Mouse (Mus musculus) lung, adult 10 weeks (tissue): ENCODE data around the gene Olfr1447. TPM values are rescaled to one million over a fixed set of nuclear protein-coding genes. Genes with fewer than 3 reads are reported as not detected.

Experiments
- polyA plus RNA-seq: library from polyadenylated mRNA; stranded (reverse); fragments of 350-450 nt; fragmentation: Illumina TruSeq; extraction: RNeasy Lipid Tissue Mini Kit (QIAGEN cat#74804); gene quantifications from one replicate; pipeline ENCODE4 v1.2.3, GENCODE M21; 2014; ENCODE audit warnings: low read depth, low replicate concordance; ENCODE audit not compliant: insufficient read depth

The Olfr1447 gene
- polyA plus RNA-seq, result not detected

GRCm38 (mm10) chr19:12903643-12904042 lies at the start of gene Olfr1447:
Olfr1447 (minus strand) TSS chr19:12903743.

GRCm38 (mm10) chr19:12949958-12950357 lies 46.4 kb upstream of the Olfr1447 start, which contains the start of gene Olfr1450:
Olfr1450 (plus strand) TSS chr19:12950258.

DNA sequence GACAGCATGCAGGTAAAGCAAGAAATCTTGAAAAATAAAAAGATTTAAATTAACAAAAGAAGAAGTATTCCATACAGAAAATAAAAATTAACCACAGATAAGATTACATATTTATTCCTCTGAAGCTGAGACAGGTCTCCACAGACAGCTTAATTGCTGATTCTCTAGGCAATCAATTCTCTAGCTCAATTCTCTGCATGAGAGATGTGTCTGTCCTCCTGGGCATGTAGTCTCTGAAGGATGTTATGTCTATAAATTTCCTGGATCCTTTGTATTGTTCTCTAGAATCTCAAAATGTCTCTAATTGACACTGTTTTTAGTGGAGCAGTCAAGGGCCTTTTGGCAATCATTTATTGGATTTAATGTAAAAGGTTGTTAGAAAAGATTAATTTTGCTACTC lies 27.0 kb upstream of the Olfr1447 start, which contains the start of gene Olfr1449:
Gene Olfr1449 (plus strand): TSS at position 301 of the 400 bp plus-strand sequence.

DNA sequence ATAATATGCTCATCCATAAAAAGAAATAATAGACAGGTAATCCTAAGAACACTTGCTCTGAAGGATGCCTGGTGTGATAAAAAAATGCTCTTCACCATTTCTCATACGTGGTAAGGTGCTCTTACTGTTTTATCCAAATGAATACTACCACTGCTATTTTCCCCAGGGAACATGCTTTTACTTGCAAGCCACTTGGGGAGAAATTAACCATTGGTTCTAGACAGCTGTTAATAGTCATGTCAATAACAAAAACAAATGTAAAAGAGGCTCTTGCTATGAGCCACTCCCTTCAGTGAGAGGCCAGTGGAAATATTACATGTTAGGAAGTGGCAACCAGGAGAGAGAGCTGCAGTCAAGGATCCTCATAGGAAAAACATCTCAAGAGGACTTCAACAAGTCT lies 20.8 kb upstream of the Olfr1447 start, which contains the start of gene Olfr1448:
Gene Olfr1448 (minus strand): TSS at position 101 of the 400 bp plus-strand sequence.

GRCm38 (mm10) chr19:12893424-12893823 lies 10.1 kb downstream of the Olfr1447 start, which contains the start of gene Olfr1446:
Olfr1446 (minus strand) TSS chr19:12893524.

DNA sequence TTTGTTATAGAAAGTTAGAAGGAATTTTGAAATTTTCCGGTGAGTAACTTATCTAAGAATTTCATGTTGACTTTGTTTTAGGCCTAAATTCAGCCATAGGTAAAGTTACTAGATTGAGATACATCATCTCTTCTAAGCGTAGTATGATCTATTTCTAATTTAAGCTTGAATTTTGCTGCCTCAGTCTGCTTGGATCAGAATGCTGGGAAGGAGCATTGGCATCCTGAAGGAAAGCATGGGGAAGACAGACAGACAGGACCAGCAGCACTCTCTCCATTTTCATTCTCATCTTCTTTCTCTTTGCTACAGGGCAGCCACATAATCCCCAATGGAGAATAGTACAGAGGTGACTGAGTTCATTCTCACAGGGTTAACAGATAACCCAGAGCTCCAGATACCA lies 20.0 kb downstream of the Olfr1447 start, which contains the start of gene Olfr1445:
Gene Olfr1445 (plus strand): TSS at position 301 of the 400 bp plus-strand sequence.

DNA sequence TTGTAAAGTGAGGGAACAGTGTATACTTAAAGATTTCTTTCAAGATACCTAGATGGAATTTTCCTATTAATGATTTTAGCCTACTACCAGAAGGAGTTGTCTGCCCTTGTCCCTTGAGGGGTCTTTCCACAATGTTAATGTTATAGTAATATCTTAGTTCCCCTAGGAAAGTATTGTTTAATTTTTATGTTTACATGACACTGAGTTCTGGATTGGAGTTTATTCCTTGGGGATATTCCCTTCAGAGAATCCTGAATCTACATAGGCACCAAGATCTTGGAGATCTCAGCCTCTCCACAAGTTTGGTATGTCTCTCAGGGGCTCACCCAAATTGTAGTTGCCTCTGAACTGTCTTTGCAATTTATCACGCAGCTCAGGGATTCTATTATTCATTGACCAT lies 46.6 kb downstream of the Olfr1447 start, which contains the start of gene Olfr1444:
Gene Olfr1444 (plus strand): TSS at position 301 of the 400 bp plus-strand sequence.

Other genes starting within 250 kb of the Olfr1447 start
- not detected for gene Olfr1442, start 233.3 kb downstream of the Olfr1447 start, polyA plus RNA-seq
- gene Olfr1443, start 225.6 kb downstream of the Olfr1447 start, polyA plus RNA-seq, result not detected
- not detected for gene Keg1, start 208.0 kb downstream of the Olfr1447 start, polyA plus RNA-seq
- gene Cntf, start 138.1 kb downstream of the Olfr1447 start, polyA plus RNA-seq, result 1.2 TPM
- gene Zfp91, start 107.6 kb downstream of the Olfr1447 start, polyA plus RNA-seq, result 25.7 TPM
- gene Lpxn, start 107.5 kb downstream of the Olfr1447 start, polyA plus RNA-seq, result 7.3 TPM
- not detected for gene Gm5244, start 57.1 kb downstream of the Olfr1447 start, polyA plus RNA-seq
- gene Olfr1444, start 46.5 kb downstream of the Olfr1447 start, polyA plus RNA-seq, result not detected
- not detected for gene Olfr1445, start 19.9 kb downstream of the Olfr1447 start, polyA plus RNA-seq
- not detected for gene Olfr1446, start 10.2 kb downstream of the Olfr1447 start, polyA plus RNA-seq
- gene Olfr1448, start 20.7 kb upstream of the Olfr1447 start, polyA plus RNA-seq, result not detected
- not detected for gene Olfr1449, start 27.1 kb upstream of the Olfr1447 start, polyA plus RNA-seq
- not detected for gene Olfr1450, start 46.5 kb upstream of the Olfr1447 start, polyA plus RNA-seq
- gene Olfr1451, start 91.3 kb upstream of the Olfr1447 start, polyA plus RNA-seq, result not detected
- gene Olfr1453, start 124.6 kb upstream of the Olfr1447 start, polyA plus RNA-seq, result not detected
- gene Olfr1454, start 156.9 kb upstream of the Olfr1447 start, polyA plus RNA-seq, result not detected
- gene Olfr1457, start 194.1 kb upstream of the Olfr1447 start, polyA plus RNA-seq, result not detected
- gene Olfr1458, start 203.0 kb upstream of the Olfr1447 start, polyA plus RNA-seq, result not detected
- gene Olfr1459, start 245.8 kb upstream of the Olfr1447 start, polyA plus RNA-seq, result not detected